Mouse (Mus musculus): ENCODE results near the gene Tacr1.
"Not testable (repeated sequence)": the region's sequence is repeated elsewhere in the genome, so short reads cannot be mapped to it uniquely, and the experiment has no call there.

Gene Tacr1

DNA sequence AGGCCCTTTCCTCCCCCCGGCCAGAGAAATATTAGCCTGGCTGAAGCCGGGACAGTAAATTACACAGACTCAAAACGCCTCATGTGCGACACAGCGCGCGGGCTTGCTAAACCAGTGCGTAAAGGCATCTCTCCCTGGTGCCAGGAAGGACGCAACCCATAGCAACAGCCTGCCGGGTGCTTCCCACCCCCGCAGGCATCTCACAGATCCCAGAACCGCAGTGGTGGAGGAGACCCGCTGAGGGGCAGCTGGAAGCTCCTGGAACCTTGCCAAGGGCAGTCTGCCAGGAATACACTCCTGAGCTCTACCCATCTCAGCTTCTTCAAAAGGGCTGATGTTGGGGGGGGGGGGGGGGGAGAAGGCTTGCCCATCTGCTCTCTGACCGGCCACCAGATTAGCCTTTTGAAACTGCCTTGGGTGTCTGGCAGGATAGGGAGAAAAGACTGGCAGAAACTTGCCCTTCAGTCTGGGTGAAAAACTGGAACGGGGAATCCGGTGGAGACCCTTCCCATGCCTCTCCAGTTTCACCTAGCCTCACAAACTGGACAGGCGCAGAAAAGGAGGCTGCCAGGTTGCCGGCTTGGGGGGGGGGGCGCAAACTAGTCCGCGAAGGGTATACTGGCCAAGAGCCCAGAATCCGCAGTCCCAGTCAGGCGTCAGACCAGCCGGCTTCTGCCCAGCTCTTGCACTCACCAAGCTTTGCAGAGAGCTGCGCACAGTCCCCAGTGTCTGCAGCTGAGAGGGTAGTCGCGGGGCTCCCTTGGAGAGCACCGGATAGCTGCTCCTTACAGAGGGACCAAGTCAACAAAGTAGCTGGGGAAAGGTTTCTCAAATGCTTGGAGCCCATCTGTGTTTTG, at the start of gene Tacr1:
Gene Tacr1, plus strand, starts transcription at position 740 of the 857 bp plus-strand sequence.
- DNase-seq: no peak

DNA sequence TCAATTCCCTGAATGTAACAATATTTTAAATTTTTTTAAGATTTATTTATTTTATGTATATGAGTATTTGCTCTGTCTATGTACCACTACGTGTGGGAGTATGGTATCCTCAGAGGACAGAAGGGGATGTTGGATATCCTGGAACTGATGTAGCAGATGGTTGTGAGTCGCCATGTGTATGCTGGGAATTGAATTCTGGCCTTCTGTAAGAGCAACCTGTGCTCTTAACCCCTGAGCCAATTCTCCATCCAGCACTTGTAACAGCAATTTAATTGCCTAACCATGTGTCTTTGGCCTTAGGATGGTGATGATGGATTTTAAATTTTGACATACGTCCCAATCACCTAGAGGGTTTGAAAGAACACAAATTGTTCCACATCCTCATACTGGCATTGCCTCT, 26.0 kb upstream of the Tacr1 start:
- no peak for DNase-seq

DNA sequence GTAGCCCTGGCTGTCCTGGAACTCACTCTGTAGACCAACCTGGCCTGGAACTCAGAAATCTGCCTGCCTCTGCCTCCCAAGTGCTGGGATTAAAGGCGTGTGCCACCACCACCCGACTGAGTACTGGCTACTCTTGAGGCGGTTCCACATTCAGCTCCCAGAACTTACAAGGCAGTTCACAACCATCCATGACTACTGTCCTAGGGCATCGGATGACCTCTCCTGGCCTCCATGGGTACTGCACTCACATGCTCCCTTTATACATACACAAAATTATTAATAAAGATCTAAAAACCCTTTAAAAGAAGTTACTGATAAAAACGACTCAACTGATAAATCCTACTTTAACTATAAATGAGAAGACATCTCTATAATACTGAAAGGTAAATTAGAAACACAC, 18.6 kb upstream of the Tacr1 start:
- DNase-seq: no peak

DNA sequence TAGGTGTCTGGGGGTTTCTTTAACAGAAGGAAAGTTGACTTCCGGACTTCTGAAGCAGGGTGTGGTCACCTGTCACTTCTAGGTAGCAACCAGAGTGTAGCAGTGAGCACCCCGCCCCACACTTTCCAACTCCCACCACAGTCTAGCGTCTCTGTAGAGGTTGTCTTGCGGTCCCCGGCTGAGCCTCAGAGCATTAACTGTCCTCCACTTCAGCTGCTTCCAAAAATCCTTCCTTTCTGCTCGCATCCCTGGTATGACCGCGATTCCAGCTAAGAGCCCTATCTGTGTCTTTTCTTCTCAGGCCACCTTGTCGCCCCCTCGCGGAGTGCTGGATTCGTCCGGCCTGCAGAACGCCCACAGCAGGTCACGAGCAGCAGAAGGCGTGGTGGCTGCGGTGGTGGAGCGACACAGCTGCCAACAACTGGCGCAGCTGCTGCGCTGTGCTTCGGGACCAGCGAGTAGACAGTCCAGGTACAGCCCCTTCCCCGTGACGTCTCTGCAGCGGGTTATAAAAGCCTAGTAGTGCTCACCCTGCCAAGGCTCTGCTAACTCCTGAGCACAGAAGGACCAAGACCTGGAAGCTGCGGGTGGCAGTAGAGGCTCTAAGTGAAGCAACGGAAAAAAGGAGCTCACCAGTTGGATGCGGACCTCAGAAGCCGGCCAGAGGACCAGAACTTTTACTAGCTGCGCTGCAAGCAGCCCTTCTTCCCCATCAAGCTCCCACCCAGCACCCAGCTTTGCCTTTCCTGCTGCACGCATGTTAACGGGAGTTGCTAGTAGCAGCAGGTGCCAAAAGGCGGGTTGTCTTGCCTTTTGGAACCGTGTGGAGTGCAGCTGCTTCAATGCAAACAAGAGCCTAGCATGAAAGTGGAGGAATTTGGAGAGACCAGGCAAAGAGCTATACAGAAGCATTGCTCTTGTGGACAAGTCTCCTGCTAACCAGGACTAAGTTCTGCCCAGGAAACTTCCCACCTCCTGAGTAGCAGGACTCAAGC, 664 bp downstream of the Tacr1 start:
- DNase-seq: no peak

DNA sequence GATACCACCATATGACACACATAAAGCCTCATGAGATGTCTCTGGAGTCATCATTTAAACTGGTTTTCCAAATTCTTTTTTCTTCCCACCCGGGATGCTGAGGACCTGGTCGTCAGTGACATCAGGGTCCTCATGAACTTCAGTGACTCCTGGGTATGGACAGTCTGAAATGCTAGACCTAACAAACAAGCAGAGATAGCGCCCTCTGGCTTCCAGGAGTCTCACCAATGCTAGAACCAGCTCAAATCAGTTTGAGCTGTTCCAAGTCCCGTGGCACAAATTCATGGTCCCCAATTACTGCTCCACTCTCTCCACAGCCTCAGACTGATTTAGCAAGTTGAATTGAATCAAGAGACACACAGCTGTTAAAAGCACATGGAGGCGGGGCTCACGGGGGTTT, 16.2 kb downstream of the Tacr1 start:
- no peak for DNase-seq

DNA sequence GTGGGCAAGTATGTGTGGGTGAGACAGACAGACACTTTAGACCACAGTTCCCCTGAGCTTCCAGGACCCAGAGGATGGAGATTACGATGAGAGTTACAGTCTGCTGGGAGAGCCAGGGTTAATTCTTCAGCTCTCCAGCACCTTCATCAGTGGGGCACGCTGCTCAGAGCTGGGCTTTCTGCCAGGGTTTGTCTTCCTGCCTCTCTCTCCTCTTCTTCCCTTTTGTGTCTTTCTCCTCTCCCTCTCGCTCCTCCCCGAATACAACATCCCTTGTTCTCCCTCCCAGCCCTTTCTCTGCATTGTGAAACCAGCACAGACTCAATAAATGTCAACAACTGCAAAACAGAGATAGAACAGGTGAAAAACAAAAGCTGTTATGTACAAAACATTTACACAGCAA, 18.1 kb downstream of the Tacr1 start:
- no peak for DNase-seq

DNA sequence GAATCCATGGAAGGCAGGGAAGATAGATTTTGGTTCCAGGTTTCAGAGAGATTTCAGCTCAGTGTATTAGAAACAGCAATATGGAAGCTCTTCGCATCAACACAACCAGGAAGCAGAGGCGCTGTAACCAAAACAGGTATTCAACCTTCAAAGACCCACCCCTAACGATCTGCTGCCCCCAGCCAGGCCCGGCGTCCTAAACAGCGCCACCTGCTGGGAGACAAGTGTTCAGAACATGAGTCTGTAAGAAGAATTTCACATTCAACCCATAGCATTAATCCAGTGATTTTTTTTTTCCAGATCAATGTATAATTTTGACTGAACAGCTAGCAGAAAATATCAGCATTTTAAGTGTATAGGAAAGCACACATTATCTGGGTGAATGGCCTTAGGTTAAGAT, 26.8 kb downstream of the Tacr1 start:
- no peak for DNase-seq

DNA sequence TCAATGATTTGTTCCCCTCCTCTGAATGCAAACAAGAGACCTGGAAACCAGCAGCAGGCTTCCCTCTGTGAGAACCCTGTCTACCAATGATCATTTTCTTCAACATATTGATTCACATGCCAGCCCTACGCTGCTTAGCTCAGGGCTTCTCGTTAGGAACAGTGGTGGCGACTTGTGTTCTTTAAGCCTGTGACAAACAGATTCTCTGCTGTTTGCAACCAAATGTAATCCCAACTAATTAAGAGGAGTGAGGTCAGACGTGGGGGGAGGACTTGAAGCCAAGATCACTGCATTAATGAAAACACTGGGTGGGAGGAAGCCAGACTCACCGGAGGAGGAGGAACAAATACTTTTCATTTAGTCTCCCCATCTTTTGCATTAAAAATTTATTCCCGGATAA, 27.6 kb downstream of the Tacr1 start:
- no peak for DNase-seq

DNA sequence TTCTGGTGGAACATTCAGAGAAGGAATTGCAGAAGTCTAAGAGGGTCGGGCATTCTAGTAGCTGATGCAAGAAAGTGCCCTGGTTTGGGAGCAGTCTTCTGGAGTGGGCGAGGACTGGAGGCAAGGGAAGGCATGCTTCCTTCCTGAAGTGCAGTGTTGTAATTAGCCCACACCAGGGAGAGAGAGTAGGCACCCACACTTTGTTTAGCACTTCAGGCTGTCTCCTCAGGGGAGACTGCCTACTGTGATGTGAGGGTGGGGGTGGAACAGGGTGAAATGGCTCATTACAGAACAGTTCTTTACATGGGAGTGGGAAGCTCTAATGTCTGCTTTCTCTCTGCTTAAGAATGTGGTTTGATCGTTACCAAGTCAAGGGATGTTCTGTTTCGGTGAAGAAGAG, 35.0 kb downstream of the Tacr1 start:
- DNase-seq: no peak

DNA sequence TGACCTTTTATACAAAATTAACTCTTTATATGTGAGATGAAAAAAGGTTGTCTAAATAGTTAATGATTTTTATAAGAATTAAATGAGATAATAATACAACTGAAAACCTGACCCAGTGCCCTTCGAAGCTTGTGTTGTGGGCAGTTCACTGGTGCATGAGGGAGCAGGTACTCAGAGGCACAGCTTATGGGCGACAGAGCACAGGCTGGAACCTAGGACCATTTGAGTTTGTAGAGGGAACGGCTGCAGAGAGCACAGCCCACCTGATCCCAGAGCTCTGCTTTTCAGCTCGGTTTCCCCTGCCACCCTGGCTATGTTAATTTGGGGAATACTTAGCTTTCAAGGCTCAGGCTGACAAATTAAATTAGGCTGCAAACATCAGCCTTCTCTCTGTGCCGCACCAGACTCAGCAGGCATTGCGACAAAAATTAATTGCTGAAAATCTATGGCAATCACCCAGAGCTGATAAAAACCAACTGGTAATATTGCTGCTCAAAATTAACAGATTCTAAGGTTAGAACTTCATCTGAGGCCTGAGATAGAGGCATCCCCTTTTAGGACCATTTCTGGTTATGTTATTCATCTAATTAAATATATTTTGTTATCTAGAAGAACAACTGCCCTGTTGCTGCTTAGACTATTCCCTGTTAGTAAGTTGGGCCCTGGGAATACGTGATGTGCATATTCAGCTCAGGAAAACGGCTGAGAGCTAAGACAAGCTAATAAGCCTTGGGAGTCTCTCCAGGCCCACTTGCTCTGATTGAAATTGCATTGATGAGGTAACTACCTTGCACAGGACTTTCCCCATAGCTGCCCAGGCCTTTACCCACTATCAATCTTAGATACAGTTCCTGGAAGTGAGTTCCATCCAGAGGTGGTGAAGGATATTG, 50.3 kb downstream of the Tacr1 start:
- not testable (repeated sequence) for DNase-seq

DNA sequence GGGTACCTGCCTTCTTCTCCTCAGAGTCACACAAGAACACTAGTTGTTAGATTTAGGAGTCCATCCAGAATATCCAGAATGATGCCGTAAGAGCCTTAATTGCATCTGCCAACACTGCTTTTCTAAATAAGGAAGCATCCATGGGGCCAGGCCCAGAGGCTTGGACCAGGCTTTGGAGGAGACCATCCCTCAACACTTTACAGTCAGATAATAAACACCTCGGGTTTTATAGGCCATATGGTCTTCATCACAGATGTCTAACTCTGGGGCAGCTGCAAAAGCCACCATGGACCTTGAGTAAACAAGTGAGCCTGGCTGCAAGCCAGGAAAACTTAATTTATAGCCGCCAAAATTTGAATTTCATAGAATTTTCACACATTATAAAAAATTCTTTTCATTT, 53.1 kb downstream of the Tacr1 start:
- DNase-seq: no peak

DNA sequence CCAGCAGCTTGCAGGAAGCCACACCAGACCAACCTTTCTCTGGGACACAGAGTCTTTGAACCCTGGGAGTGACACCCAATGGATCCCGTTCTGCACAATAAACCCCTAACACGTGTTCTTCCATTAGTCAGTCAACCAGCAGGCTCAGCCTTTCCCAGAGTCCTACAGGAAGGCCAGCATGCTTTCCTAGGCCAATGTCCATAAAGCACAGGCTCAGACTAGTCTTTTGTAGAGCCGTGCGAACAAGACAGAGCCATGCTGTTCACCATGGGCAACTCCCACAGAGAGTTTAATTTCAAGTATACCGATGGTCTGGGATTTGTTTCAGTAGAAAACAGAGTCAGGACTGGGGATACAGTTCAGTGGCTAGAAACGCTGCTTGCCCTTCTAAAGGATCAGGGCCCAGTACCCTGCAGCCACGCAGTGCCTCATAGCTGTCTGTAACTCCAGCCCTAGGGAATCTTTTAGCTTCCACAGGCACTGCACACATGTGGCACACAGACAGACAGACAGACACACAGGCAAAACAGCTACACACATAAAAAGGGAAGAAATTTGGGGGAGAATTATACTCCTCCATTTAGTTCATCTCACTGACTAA, 55.1 kb downstream of the Tacr1 start:
- no peak for DNase-seq

DNA sequence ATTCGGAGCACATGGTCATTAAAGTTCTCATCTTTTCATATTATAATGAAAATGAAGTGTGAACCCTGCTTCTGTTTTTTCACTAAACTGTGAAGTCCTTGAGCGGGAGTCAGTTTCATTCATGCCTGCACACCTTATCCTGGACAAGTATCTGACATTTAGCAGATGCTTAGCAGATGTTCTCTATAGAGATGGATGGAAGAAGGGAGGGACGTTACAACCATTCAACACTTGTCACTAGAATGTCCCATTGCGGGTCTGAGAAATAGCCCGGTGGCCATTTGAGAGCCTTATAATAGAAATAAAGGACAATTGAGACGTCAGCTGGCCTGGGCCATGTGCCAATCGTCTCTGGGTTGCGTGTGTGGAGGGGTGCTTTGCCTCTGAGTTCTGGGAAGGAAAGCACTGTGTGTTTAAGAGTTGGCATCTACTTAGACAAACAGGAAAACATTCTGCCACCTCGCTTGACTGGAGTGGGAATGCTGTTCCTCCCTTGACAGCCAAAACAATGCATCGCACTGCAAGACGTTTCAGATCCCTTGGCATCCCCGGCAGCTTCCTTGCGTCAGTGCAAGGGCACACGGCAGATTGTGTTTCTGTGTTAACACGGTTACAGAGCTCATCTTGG, 56.7 kb downstream of the Tacr1 start:
- DNase-seq: no peak

DNA sequence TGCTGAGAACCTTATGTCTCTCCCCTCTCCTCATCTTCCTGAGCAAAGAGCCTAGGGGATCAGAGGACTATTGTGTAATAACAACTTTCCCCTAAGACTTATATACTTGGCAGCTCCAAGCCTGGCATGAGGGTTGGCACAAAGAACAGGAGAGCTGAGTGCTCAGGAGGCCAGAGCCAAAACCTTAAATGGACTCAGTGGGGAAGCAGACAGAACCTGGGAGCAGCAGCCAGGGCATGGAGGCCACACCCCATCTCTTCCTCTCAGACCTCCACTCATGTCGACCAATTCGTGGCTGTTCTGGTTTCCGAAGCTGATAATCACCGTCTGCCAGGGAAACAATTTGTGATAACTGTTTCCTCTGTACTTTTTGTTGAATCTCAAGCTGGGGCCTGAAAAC, 61.0 kb downstream of the Tacr1 start:
- DNase-seq: no peak

DNA sequence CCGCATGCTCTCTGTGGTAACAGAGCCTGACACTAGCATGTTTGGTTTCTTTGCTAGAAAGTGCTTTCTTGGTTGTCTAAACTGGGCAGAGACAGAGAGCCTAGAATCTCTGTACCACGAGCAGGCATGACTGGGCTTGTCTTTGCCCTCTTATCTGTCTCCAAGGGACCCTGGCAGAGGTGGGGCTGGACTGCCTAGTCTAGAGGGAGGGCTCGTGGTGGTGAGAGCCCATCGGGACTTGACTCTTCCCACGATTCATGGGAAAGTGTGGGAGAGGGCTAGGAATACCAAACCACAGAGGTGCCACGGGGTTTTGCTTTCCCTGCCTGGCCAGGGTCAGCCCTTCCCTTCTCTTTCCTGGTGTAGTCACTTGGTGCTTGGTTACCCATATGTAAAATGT, 72.3 kb downstream of the Tacr1 start:
- no peak for DNase-seq

DNA sequence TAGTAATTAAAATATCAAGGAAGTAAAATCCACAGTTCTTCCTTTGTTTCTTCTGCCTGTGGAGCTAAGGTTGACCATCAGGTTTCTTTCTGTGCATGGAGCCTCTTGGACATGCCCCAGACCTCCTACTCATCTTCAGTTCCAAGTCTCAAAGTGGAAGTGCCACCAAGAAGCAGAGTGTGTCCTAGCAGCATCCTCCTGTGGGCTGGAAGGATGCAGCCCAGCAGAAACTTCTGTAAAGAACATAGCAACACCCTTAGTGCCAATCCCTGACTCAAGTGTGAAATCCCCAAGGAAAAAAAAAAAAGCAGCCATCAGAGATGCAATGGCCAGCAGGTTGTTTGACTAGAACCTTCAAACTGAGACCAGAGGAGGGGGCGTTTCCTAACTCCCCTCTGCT, 81.7 kb downstream of the Tacr1 start:
- DNase-seq: no peak

DNA sequence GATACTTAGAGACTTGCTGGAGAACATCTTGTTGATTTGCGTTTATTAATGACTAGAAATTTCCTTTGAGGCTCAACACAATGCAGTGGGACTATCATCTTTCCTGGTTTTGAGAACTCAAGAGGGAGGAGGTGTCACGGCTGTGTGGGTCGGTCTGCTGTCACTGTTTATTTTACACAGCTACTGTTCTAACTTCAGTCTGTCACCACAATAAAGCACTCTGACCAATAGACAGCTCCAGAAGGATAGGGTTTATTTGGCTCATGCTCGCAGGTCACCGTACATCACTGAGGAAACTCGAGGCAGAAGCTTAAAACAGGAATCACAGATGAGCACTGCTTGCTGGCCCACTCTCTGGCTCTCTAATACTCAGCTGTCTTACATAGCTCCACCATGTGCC, 92.3 kb downstream of the Tacr1 start:
- DNase-seq: no peak

DNA sequence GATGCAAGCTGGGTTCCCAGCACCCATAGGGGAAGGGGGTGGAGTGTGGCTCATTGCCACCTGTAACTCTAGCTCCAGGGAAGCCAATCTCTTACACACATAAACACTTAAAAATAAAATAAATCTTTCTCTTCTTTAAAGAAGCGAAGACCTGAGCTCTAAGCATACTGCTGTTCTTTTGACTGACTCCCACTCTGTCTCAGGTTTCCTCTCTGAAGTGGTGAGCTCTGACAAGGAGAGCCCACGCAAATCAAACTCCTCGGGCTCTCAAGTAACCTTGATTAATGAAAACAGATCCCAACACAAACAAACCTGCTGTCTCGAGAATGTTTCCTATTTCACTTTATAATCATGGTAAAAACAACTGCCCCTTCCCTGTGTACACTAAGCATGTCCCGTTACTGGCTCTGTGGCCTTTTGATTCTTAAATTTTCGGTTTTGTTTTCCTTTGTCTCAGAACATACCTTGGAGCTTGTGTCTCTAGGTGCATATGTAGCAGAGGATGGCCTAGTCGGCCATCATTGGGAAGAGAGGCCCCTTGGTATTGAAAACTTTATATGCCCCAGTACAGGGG, 108.8 kb downstream of the Tacr1 start:
- DNase-seq: no peak

DNA sequence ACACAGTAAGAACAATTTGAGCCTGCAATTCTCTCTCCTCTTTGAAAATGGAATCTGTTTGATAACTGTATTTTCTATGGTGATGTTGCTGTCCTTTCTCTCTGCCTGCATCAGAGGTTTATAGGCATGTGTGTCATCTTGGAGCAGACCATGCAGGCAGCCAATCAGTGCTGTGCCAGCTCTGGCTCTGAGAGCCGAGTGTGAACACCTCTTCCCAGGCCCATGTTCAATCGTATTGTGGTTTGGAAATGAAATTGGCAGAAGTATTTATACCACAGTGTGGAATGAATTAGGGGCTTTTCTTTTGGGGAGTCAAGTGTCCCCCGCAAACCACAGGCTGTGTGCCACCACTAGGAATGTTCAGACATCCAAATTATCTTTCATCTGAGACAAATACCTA, 117.5 kb downstream of the Tacr1 start:
- DNase-seq: no peak

DNA sequence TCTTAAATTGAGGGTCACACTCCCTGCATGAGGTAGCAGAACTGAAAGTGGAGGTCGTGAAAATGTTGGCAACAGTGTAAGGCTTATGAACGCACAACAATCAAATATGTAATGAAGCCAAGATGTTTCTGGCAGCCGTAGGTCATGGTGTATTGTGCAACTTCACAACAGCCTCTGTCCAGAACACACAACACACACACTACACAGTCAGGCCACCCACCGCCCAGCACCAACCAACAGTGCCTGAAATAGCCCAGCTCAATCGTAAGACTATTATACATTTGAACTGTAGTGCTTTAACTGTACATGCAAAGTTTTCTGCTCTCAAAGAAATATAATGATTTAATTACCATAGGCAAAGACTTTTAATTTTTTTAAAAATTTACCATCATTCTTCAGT, 120.4 kb downstream of the Tacr1 start:
- DNase-seq: no peak

DNA sequence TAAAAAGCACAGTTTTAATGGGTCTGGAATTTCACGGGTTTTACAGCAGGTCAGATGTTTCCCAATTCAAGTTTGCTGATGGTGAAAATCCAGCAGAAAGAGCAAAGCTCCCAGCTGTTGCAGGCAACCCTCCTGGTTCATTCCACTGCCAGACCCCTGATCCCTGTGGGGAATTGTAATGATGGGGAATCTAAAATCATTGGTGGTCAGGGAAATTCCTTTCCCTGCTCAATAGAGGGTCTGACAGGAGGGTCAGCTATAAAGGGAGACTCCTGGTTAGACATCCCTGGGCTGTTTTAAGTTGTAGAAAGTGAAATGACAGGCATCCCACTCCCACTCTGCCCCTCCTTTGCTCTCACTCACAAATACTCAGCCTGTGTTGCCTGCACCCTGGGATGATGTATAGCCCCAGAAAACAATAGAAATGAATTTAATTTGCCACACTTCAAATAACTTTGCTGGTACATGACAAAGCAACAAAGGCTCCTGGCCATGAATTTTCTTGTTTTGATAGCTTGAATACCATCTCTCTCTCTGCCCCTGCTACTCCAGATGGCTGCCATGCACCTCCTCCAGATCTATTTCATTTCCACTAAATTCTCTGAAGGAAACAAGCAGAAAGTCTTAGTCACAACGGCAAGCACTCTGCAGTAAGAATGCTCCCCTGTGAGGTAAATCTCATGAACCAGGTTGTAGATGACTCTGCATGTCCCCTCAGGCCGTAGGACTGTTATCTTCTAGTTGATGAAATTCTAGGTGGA, 123.2 kb downstream of the Tacr1 start:
- DNase-seq: no peak

Data from kidney, adult 18-20 months (tissue).